Mouse (Mus musculus) liver, embryonic 14.5 days (tissue): Measurements from ENCODE around the gene Rbm34. TPM values are rescaled to one million over a fixed set of nuclear protein-coding genes. Genes with fewer than 3 reads are reported as not detected.
A peak's percentile ranks its signal among the peaks of the same experiment; 100 is the strongest.

ENCODE experiments used
- ATAC-seq: fragments of 200-750 bp; cut with Nextera tagmentation; 2 replicates; pipeline ENCODE4 v1.8.0; 2017; ENCODE audit warnings: moderate number of reproducible peaks, mild to moderate bottlenecking, moderate library complexity; ENCODE audit not compliant: insufficient read depth
- DNase-seq, 3 experiments: peaks; one replicate each; pipeline ENCODE4 v3.0.0-alpha.2; 2012 to 2013; ENCODE audit warnings: low read depth in 3 of 3, low spot score in 3 of 3
- H3K27ac ChIP-seq: fragments of 300-500 bp; sonication (generic); 2 replicates; pipeline ENCODE4 v1.5.1; 2014; ENCODE audit warnings: moderate library complexity, mild to moderate bottlenecking, control low read depth, inconsistent platforms
- H3K27me3 ChIP-seq: fragments of 300-500 bp; sonication (generic); 2 replicates; pipeline ENCODE4 v1.6.1; 2014; ENCODE audit warnings: mild to moderate bottlenecking, low read length, moderate library complexity; ENCODE audit not compliant: control insufficient read depth, insufficient read depth
- H3K36me3 ChIP-seq: fragments of 300-500 bp; sonication (generic); replicated peaks from 2 replicates; pipeline ENCODE4 v1.6.1; 2014; ENCODE audit warnings: low read depth; ENCODE audit not compliant: control insufficient read depth, insufficient read depth
- H3K4me1 ChIP-seq, 2 experiments: fragments of 200-500 bp in 1 of 2; fragments of 300-500 bp in 1 of 2; sonication (generic) in 1 of 2; replicated peaks; 2 replicates each; pipeline ENCODE4 v1.6.1; 2012 to 2014; ENCODE audit warnings: antibody characterized with exemption in 1 of 2, inconsistent platforms in 1 of 2, low read length in 1 of 2; ENCODE audit not compliant: control insufficient read depth in 2 of 2, insufficient read depth in 2 of 2
- H3K4me2 ChIP-seq: fragments of 300-500 bp; sonication (generic); 2 replicates; pipeline ENCODE4 v1.6.1; 2014; ENCODE audit warnings: low read depth, mild to moderate bottlenecking, control low read depth, moderate library complexity
- H3K4me3 ChIP-seq, 2 experiments: fragments of 200-500 bp in 1 of 2; fragments of 300-500 bp in 1 of 2; sonication (generic) in 1 of 2; 2 replicates each; pipeline ENCODE4 v1.5.1; 2012 to 2014; ENCODE audit warnings: low read depth in 2 of 2, low read length in 2 of 2, mild to moderate bottlenecking in 2 of 2, control low read depth in 1 of 2, inconsistent platforms in 1 of 2, moderate library complexity in 1 of 2; ENCODE audit not compliant: insufficient read depth in 1 of 2
- H3K9ac ChIP-seq: fragments of 300-500 bp; sonication (generic); replicated peaks from 2 replicates; pipeline ENCODE4 v1.6.1; 2014; ENCODE audit warnings: mild to moderate bottlenecking, control low read depth, moderate library complexity
- H3K9me3 ChIP-seq: fragments of 300-500 bp; sonication (generic); 2 replicates; pipeline ENCODE4 v1.6.1; 2016; ENCODE audit warnings: low read length, mixed read lengths; ENCODE audit not compliant: control insufficient read depth
- CTCF ChIP-seq: IDR thresholded peaks from 2 replicates; pipeline ENCODE4 v1.5.1; 2016; ENCODE audit warnings: antibody characterized with exemption, low read depth, control low read depth
- EP300 ChIP-seq: IDR thresholded peaks from 2 replicates; pipeline ENCODE4 v1.6.1; 2016; ENCODE audit warnings: antibody characterized with exemption, low read depth
- WGBS: fragments of 180-500 bp; shearing (Covaris S2); extraction: QIAGEN DNeasy Blood & Tissue Kit; methylation state at CpG from one replicate; pipeline ENCODE4 v1.1.7; 2014; ENCODE audit not compliant: insufficient replicate concordance; 5-methylcytosine and 5-hydroxymethylcytosine counted together
- polyA plus RNA-seq, 2 experiments: library from polyadenylated mRNA; depleted of rRNA in 1 of 2; stranded (reverse) in 1 of 2; unstranded in 1 of 2; fragments of >200 nt; fragmentation: Nextera tagmentation in 1 of 2; extraction: Ambion mirVana in 1 of 2; gene quantifications; 2 replicates each; pipeline versions ENCODE4 v1.2.1 to v1.2.3; 2012 to 2014

Gene Rbm34
- polyA plus RNA-seq, 2 experiments: 5.2 to 9.6 TPM

GRCm38 (mm10) chr8:126972649-126973048, 1.8 kb upstream of the Rbm34 start:
- Histone ChIP-seq H3K27ac (no peak overlapping the region), H3K4me3 (no peak overlapping the region), H3K36me3 (peaks cover 3% of the 10 kb centered on the region; the same call in 1 of the 2 replicates), H3K9ac (no peak overlapping the region), H3K27me3 (peaks cover 3% of the 10 kb centered on the region; the same call in 1 of the 2 replicates), H3K4me1 (peaks cover 3 to 20% of the 10 kb centered on the region in 2 experiments), H3K9me3 (no peaks in the 10 kb centered on the region), H3K4me2 (no peak overlapping the region)
- 56% methylated on average over 2 of the region's 2 CpGs for WGBS
- TF ChIP-seq CTCF (no peak), EP300 (no peak)
- ATAC-seq (no peak), DNase-seq (no peak)

- Histone ChIP-seq H3K27me3 (peaks cover 3% of the 10 kb centered on the region; the same call in 1 of the 2 replicates), H3K27ac (no peak overlapping the region), H3K36me3 (peaks cover 3% of the 10 kb centered on the region; the same call in 1 of the 2 replicates), H3K9ac (no peak overlapping the region), H3K9me3 (no peaks in the 10 kb centered on the region), H3K4me2 (no peak overlapping the region), H3K4me1 (peaks cover 3 to 20% of the 10 kb centered on the region in 2 experiments), H3K4me3 (no peak overlapping the region)
- DNase-seq (no peak), ATAC-seq (no peak)
- TF ChIP-seq EP300: no peak
- no peak for TF ChIP-seq CTCF
- WGBS: 85% methylated on average over 2 of the region's 2 CpGs
Observed at GRCm38 (mm10) chr8:126972102-126972501, 1.2 kb upstream of the Rbm34 start.

GRCm38 (mm10) chr8:126971314-126971664, 418 bp upstream of the Rbm34 start:
- no peak for TF ChIP-seq EP300
- no peak for TF ChIP-seq CTCF
- 12% methylated on average over 13 of the region's 13 CpGs for WGBS
- Histone ChIP-seq H3K4me2 (peak overlapping the region; percentile 67), H3K9ac (peak overlapping the region; percentile 28), H3K4me3 (peak overlapping the region; percentile 68 to 80), H3K27me3 (no peaks in the 10 kb centered on the region), H3K27ac (no peak overlapping the region), H3K36me3 (peaks cover 3% of the 10 kb centered on the region; the same call in 1 of the 2 replicates), H3K9me3 (no peaks in the 10 kb centered on the region), H3K4me1 (peaks cover 3 to 20% of the 10 kb centered on the region in 2 experiments)
- DNase-seq (no peak), ATAC-seq (peak; percentile 11; the same call in 1 of the 2 replicates)

GRCm38 (mm10) chr8:126969546-126969945, 1.3 kb downstream of the Rbm34 start:
- Histone ChIP-seq H3K36me3 (peaks cover 3% of the 10 kb centered on the region; the same call in 1 of the 2 replicates), H3K9me3 (no peaks in the 10 kb centered on the region), H3K27me3 (no peaks in the 10 kb centered on the region), H3K27ac (no peak overlapping the region), H3K9ac (no peak overlapping the region), H3K4me3 (no peak overlapping the region), H3K4me1 (peaks cover 3 to 19% of the 10 kb centered on the region in 2 experiments), H3K4me2 (peak overlapping the region; percentile 67)
- no peak for TF ChIP-seq CTCF
- no peak for TF ChIP-seq EP300
- DNase-seq (no peak), ATAC-seq (no peak)
- 72% methylated on average over 1 of the region's 1 CpGs for WGBS

GRCm38 (mm10) chr8:126968107-126968506, 2.8 kb downstream of the Rbm34 start:
- no peak for TF ChIP-seq CTCF
- TF ChIP-seq EP300: no peak
- 77% methylated on average over 6 of the region's 6 CpGs for WGBS

More at GRCm38 (mm10) chr8:126968107-126968506, 2.8 kb downstream of the Rbm34 start:
- H3K36me3 ChIP-seq: peaks cover 3% of the 10 kb centered on the region; the same call in 1 of the 2 replicates
- H3K9ac ChIP-seq: no peak overlapping the region
- peaks cover 3 to 6% of the 10 kb centered on the region in 2 experiments for H3K4me1 ChIP-seq
- H3K4me2 ChIP-seq: no peak overlapping the region
- H3K27me3 ChIP-seq: no peaks in the 10 kb centered on the region
- DNase-seq: no peak
- H3K9me3 ChIP-seq: no peaks in the 10 kb centered on the region
- no peak for ATAC-seq
- no peak overlapping the region for H3K4me3 ChIP-seq
- no peak overlapping the region for H3K27ac ChIP-seq
